Mouse (Mus musculus) midbrain, embryonic 14.5 days (tissue): ENCODE measurements at regions not wholly inside any gene's neighbourhood (a gene's known extent, or its start where the extent isn't known, plus 50 kb on each side); places are given as distances from the start of the nearest gene placed in this dataset.

Experiments
- ATAC-seq: fragments of 200-750 bp; cut with Nextera tagmentation; 2 replicates; pipeline ENCODE4 v1.8.0; 2017; ENCODE audit warnings: moderate number of reproducible peaks, moderate library complexity; ENCODE audit not compliant: low FRiP score, low TSS enrichment
- DNase-seq: peaks from one replicate; pipeline ENCODE4 v3.0.0-alpha.2; 2015
- H3K27ac ChIP-seq: fragments of 300-500 bp; sonication (generic); replicated peaks from 2 replicates; pipeline ENCODE4 v1.5.1; 2014; ENCODE audit warnings: mild to moderate bottlenecking, low read depth, low read length, moderate library complexity
- H3K27me3 ChIP-seq: fragments of 300-500 bp; sonication (generic); 2 replicates; pipeline ENCODE4 v1.6.1; 2014; ENCODE audit warnings: low read length, control low read depth, mixed read lengths; ENCODE audit not compliant: control insufficient read depth, insufficient read depth
- H3K36me3 ChIP-seq: fragments of 300-500 bp; sonication (generic); 2 replicates; pipeline ENCODE4 v1.6.1; 2014; ENCODE audit warnings: low read length, control low read depth; ENCODE audit not compliant: control insufficient read depth, insufficient read depth
- H3K4me1 ChIP-seq: fragments of 300-500 bp; sonication (generic); 2 replicates; pipeline ENCODE4 v1.6.1; 2014; ENCODE audit warnings: mild to moderate bottlenecking, antibody characterized with exemption, low read length, control low read depth; ENCODE audit not compliant: control insufficient read depth, insufficient read depth
- H3K4me2 ChIP-seq: fragments of 300-500 bp; sonication (generic); 2 replicates; pipeline ENCODE4 v1.6.1; 2014; ENCODE audit warnings: mild to moderate bottlenecking, low read length, moderate library complexity
- H3K4me3 ChIP-seq: fragments of 300-500 bp; sonication (generic); replicated peaks from 2 replicates; pipeline ENCODE4 v1.5.1; 2014; ENCODE audit warnings: low read depth, low read length
- H3K9ac ChIP-seq: fragments of 300-500 bp; sonication (generic); replicated peaks from 2 replicates; pipeline ENCODE4 v1.6.1; 2014; ENCODE audit warnings: mild to moderate bottlenecking, low read length, moderate library complexity
- H3K9me3 ChIP-seq: fragments of 300-500 bp; sonication (generic); 2 replicates; pipeline ENCODE4 v1.6.1; 2016; ENCODE audit warnings: low read length, control low read depth, mixed read lengths; ENCODE audit not compliant: control insufficient read depth
- WGBS: fragments of 180-500 bp; shearing (Covaris S2); extraction: QIAGEN DNeasy Blood & Tissue Kit; methylation state at CpG from one replicate; pipeline ENCODE4 v1.1.7; 2014; 5-methylcytosine and 5-hydroxymethylcytosine counted together

DNA sequence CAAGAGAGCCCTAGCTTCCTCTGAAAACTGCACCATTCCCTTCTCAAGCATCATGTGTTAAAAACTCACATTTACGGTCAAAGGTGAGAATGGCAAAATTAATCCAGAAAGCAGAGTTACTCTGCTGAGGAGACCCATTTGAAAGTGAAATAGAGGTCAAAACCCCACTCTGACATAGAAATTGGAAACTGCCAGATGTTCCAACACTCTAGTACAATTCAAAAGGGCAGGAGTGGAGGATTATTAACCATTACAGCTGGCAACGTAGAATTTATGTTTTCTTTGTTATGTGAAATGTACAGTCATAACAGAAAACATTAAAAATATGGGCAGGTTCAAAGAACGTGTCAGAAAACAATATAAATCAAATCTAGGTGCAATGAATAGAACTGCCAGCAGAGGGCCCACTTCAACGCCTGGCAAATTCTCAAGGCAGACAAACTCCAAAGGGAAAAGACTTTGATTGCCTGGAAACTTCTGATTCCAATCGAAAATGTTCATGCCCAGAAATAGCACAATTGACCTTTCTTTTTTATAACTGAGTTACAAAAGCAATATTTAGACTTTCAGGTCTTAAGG, 54.2 kb upstream of the Rfpl4b start:
- no peaks in the 10 kb centered on the region for H3K4me1 ChIP-seq
- no peaks in the 10 kb centered on the region for H3K27me3 ChIP-seq
- no peak overlapping the region for H3K4me2 ChIP-seq
- no peak for ATAC-seq
- no peak overlapping the region for H3K9ac ChIP-seq
- H3K9me3 ChIP-seq, result no peaks in the 10 kb centered on the region
- 24% methylated on average over 5 of the region's 5 CpGs for WGBS
- H3K4me3 ChIP-seq, result no peak overlapping the region
- H3K36me3 ChIP-seq, result no peaks in the 10 kb centered on the region
- peak; percentile 73 for DNase-seq
- H3K27ac ChIP-seq, result no peak overlapping the region

GRCm38 (mm10) chr10:38879271-38879670, 57.7 kb upstream of the Rfpl4b start:
- Histone ChIP-seq H3K4me1 (no peaks in the 10 kb centered on the region), H3K4me3 (no peak overlapping the region), H3K27ac (no peak overlapping the region), H3K27me3 (no peaks in the 10 kb centered on the region), H3K9me3 (no peaks in the 10 kb centered on the region), H3K9ac (no peak overlapping the region), H3K36me3 (no peaks in the 10 kb centered on the region), H3K4me2 (no peak overlapping the region)
- DNase-seq, result no peak
- no peak for ATAC-seq
- 93% methylated on average over 7 of the region's 7 CpGs for WGBS

GRCm38 (mm10) chr10:38880642-38881187, 59.1 kb upstream of the Rfpl4b start:
- Histone ChIP-seq H3K36me3 (no peaks in the 10 kb centered on the region), H3K27me3 (no peaks in the 10 kb centered on the region), H3K4me3 (no peak overlapping the region), H3K9me3 (no peaks in the 10 kb centered on the region), H3K4me1 (no peaks in the 10 kb centered on the region), H3K27ac (no peak overlapping the region), H3K9ac (no peak overlapping the region), H3K4me2 (no peak overlapping the region)
- 92% methylated on average over 7 of the region's 7 CpGs for WGBS
- DNase-seq (no peak), ATAC-seq (no peak)

- Histone ChIP-seq H3K27ac (no peak overlapping the region), H3K36me3 (no peaks in the 10 kb centered on the region), H3K9me3 (no peaks in the 10 kb centered on the region), H3K9ac (no peak overlapping the region), H3K4me1 (no peaks in the 10 kb centered on the region), H3K4me2 (no peak overlapping the region), H3K27me3 (no peaks in the 10 kb centered on the region), H3K4me3 (no peak overlapping the region)
- 93% methylated on average over 6 of the region's 6 CpGs for WGBS
- DNase-seq (no peak), ATAC-seq (no peak)
Measured at GRCm38 (mm10) chr10:38882154-38882553, 60.6 kb upstream of the Rfpl4b start.

DNA sequence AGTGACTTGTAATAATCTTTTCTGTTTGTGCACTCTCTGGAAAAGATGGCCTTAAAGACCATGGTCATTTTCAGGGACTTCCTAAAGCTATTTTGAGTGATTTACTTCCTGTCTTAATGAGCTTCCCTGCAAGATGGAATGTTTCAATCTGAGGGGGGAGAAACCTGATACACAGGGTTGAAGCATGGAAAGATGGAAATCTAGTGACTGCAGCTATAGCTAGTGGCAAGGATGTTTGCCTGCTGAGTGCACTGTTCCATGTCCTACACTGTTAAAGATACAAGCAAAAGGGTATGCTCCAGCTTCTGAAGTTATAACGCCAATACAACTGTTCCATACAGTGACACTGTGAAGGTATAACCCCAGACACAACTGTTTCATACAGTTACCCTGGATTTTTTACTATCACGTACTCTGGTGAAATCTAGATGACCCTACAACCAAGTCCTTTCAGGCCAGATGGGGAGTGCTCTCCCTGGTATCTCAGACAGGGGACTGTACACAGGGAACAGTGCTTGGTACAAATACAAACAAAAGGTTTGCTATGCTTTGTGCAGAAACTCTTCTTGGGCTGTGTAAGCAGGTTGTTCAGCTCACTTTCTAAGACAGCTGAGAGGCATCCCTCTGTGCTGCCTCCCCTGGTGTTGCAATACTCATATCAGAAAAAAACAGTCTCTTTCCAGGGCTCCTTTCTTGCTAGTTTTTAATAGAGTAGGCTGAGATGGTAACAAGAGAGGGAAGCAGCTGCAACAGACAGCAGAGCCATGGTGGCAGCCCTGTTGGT, 62.4 kb upstream of the Rfpl4b start:
- Histone ChIP-seq H3K9ac (no peak overlapping the region), H3K4me2 (no peak overlapping the region), H3K36me3 (no peaks in the 10 kb centered on the region), H3K27ac (no peak overlapping the region), H3K4me1 (no peaks in the 10 kb centered on the region), H3K27me3 (no peaks in the 10 kb centered on the region), H3K9me3 (no peaks in the 10 kb centered on the region), H3K4me3 (no peak overlapping the region)
- DNase-seq (no peak), ATAC-seq (no peak)
- WGBS, result 93% methylated on average over 2 of the region's 2 CpGs

GRCm38 (mm10) chr10:38884641-38885040, 63.1 kb upstream of the Rfpl4b start:
- Histone ChIP-seq H3K4me1 (no peaks in the 10 kb centered on the region), H3K4me2 (no peak overlapping the region), H3K27ac (no peak overlapping the region), H3K4me3 (no peak overlapping the region), H3K9ac (no peak overlapping the region), H3K36me3 (no peaks in the 10 kb centered on the region), H3K9me3 (no peaks in the 10 kb centered on the region), H3K27me3 (no peaks in the 10 kb centered on the region)
- DNase-seq, result no peak
- ATAC-seq, result no peak
- 78% methylated on average over 4 of the region's 4 CpGs for WGBS

DNA sequence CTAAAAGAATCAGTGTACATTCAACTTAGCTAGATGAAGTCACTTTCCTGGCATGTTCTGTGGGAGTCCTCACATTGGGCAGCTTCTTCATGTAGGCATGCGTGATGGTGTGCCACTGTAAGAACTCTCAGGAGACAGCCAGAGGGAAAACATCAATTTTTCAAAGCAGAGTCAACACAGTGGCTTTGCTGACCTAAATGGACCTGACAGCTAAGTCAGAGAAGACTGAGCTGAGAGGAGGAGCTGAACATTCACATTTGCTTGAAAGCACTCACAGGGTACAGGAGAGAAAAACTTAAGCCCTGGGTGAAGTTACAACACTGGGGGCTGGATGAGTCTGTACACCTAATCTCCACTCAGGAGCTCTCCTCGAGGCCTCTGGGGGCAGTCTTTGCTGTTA, 64.9 kb upstream of the Rfpl4b start:
- H3K9ac ChIP-seq, result no peak overlapping the region
- H3K4me1 ChIP-seq, result no peaks in the 10 kb centered on the region
- no peaks in the 10 kb centered on the region for H3K36me3 ChIP-seq
- H3K4me3 ChIP-seq, result no peak overlapping the region
- ATAC-seq (no peak), DNase-seq (no peak)
- no peak overlapping the region for H3K27ac ChIP-seq
- 63% methylated on average over 2 of the region's 2 CpGs for WGBS
- H3K9me3 ChIP-seq, result no peaks in the 10 kb centered on the region
- H3K27me3 ChIP-seq, result no peaks in the 10 kb centered on the region
- no peak overlapping the region for H3K4me2 ChIP-seq

GRCm38 (mm10) chr10:38887896-38888295, 66.3 kb upstream of the Rfpl4b start:
- Histone ChIP-seq H3K4me2 (no peak overlapping the region), H3K4me3 (no peak overlapping the region), H3K4me1 (no peaks in the 10 kb centered on the region), H3K9me3 (no peaks in the 10 kb centered on the region), H3K27ac (no peak overlapping the region), H3K36me3 (no peaks in the 10 kb centered on the region), H3K27me3 (no peaks in the 10 kb centered on the region), H3K9ac (no peak overlapping the region)
- WGBS, result 92% methylated on average over 9 of the region's 9 CpGs
- ATAC-seq (no peak), DNase-seq (no peak)

- no peaks in the 10 kb centered on the region for H3K36me3 ChIP-seq
- ATAC-seq, result no peak
- no peaks in the 10 kb centered on the region for H3K9me3 ChIP-seq
- H3K4me3 ChIP-seq, result no peak overlapping the region
- no peak overlapping the region for H3K27ac ChIP-seq
- no peaks in the 10 kb centered on the region for H3K27me3 ChIP-seq
- no peak for DNase-seq
- H3K4me2 ChIP-seq, result no peak overlapping the region
- no peaks in the 10 kb centered on the region for H3K4me1 ChIP-seq
- H3K9ac ChIP-seq, result no peak overlapping the region
- 60% methylated on average over 1 of the region's 1 CpGs for WGBS
Measured at GRCm38 (mm10) chr10:38894706-38895105, 70.6 kb upstream of the Lama4 start.
